Mouse (Mus musculus) kidney, embryonic 15.5 days (tissue): ENCODE measurements around the gene Slc48a1. TPM values are rescaled to one million over a fixed set of nuclear protein-coding genes. Genes with fewer than 3 reads are reported as not detected.
A peak's percentile ranks its signal among the peaks of the same experiment; 100 is the strongest.

Experiments
- ATAC-seq: fragments of 200-750 bp; cut with Nextera tagmentation; replicated peaks from 2 replicates; pipeline ENCODE4 v1.8.0; 2017; ENCODE audit warnings: moderate TSS enrichment; ENCODE audit not compliant: low FRiP score
- H3K27ac ChIP-seq: fragments of 300-500 bp; sonication (generic); 2 replicates; pipeline ENCODE4 v1.5.1; 2015; ENCODE audit warnings: mild to moderate bottlenecking, inconsistent platforms
- H3K27me3 ChIP-seq: fragments of 300-500 bp; sonication (generic); 2 replicates; pipeline ENCODE4 v1.6.1; 2015; ENCODE audit warnings: inconsistent platforms
- H3K36me3 ChIP-seq: fragments of 300-500 bp; sonication (generic); 2 replicates; pipeline ENCODE4 v1.6.1; 2015; ENCODE audit warnings: inconsistent platforms
- H3K4me1 ChIP-seq: fragments of 300-500 bp; sonication (generic); 2 replicates; pipeline ENCODE4 v1.6.1; 2015; ENCODE audit warnings: inconsistent platforms
- H3K4me2 ChIP-seq: fragments of 300-500 bp; sonication (generic); 2 replicates; pipeline ENCODE4 v1.6.1; 2015; ENCODE audit warnings: moderate library complexity, mild to moderate bottlenecking, inconsistent platforms
- H3K4me3 ChIP-seq: fragments of 300-500 bp; sonication (generic); replicated peaks from 2 replicates; pipeline ENCODE4 v1.5.1; 2015; ENCODE audit warnings: mild to moderate bottlenecking, inconsistent platforms
- H3K9ac ChIP-seq: fragments of 300-500 bp; sonication (generic); 2 replicates; pipeline ENCODE4 v1.6.1; 2015; ENCODE audit warnings: mild to moderate bottlenecking, inconsistent platforms
- H3K9me3 ChIP-seq: fragments of 300-500 bp; sonication (generic); replicated peaks from 2 replicates; pipeline ENCODE4 v1.6.1; 2016; ENCODE audit warnings: inconsistent platforms
- WGBS: fragments of 180-500 bp; shearing (Covaris S2); methylation state at CpG from one replicate; pipeline ENCODE4 v1.1.7; 2015; ENCODE audit warnings: mixed read lengths; 5-methylcytosine and 5-hydroxymethylcytosine counted together
- polyA plus RNA-seq: library from polyadenylated mRNA; unstranded; fragments of >200 nt; fragmentation: Nextera tagmentation; extraction: Ambion mirVana; gene quantifications from 2 replicates; pipeline ENCODE4 v1.2.1, GENCODE M21; 2015

The Slc48a1 gene
- polyA plus RNA-seq, 1 experiment from 2014 or later, result 58.8 TPM

DNA sequence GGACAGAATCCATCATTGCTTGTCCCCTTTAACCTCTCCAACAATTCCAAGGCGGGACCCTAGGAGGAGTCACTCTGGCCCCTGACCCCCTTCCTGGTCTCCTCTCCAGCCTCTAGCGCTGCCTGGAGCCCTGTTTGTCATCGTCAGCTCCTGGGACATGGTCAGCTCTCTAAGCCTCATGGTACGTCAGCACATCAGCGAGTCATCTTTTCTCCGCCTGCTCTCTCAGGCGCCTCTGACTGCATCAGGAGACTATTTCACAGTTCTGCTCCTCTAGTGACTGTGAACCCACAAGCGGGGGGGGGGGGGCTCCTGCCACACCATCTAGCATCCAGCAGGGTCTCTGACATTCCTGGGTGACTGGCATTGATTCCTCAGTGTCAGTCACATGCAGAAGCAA is 23.0 kb upstream of the Slc48a1 start:
- Histone ChIP-seq H3K4me1 (peaks cover 29% of the 10 kb centered on the region), H3K4me3 (no peak overlapping the region), H3K36me3 (peaks cover 47% of the 10 kb centered on the region), H3K9ac (no peak overlapping the region), H3K4me2 (no peak overlapping the region), H3K9me3 (no peaks in the 10 kb centered on the region), H3K27ac (no peak overlapping the region), H3K27me3 (no peaks in the 10 kb centered on the region)
- 53% methylated on average over 8 of the region's 8 CpGs for WGBS
- ATAC-seq, result no peak

DNA sequence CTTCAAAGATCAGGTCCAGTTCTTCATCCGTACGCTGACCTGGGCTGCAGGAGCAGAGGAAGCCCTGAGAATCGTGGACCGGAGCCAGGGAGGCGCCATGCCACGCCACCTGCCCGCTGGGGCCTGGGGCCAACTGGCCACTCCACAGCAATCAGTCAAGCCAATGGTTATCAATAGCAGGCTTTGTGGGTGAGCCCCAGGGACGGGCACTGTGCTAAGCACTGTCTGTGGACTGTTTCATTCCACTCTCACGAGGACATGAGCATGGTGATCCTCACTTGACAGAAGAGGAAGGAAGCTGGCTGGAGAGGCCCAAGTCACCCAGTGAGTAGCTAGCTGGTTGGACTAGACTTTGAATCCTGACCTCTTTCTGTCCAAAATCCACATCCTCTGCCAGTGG is 18.3 kb upstream of the Slc48a1 start:
- Histone ChIP-seq H3K4me1 (peaks cover 48% of the 10 kb centered on the region), H3K27ac (no peak overlapping the region), H3K27me3 (no peaks in the 10 kb centered on the region), H3K36me3 (peaks cover 48% of the 10 kb centered on the region), H3K9ac (no peak overlapping the region), H3K9me3 (no peaks in the 10 kb centered on the region), H3K4me3 (no peak overlapping the region), H3K4me2 (no peak overlapping the region)
- ATAC-seq, result no peak
- WGBS, result 90% methylated on average over 9 of the region's 9 CpGs

DNA sequence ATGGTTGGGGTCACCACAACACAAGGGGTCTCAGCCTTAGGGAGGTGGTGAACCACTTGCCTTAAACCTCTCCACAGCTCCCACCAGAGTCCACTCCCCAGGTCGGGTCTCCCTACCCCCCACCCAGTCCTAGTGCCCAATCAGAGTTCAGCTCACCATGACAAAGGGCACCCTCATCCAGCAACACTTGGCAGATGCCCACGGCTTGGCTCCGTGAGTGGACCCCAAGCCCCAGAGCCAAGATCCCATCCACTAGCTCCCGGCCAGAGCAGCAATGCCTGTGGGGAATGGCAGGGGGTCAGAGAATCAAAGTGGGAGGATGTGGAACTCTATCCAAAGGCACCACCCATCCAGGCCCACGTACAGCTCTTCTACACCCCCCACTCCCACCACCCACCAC is 17.4 kb upstream of the Slc48a1 start:
- Histone ChIP-seq H3K9me3 (no peaks in the 10 kb centered on the region), H3K27me3 (no peaks in the 10 kb centered on the region), H3K4me3 (no peak overlapping the region), H3K27ac (no peak overlapping the region), H3K36me3 (peaks cover 48% of the 10 kb centered on the region), H3K4me2 (no peak overlapping the region), H3K9ac (no peak overlapping the region), H3K4me1 (peaks cover 46% of the 10 kb centered on the region)
- no peak for ATAC-seq
- WGBS, result 60% methylated on average over 5 of the region's 5 CpGs

DNA sequence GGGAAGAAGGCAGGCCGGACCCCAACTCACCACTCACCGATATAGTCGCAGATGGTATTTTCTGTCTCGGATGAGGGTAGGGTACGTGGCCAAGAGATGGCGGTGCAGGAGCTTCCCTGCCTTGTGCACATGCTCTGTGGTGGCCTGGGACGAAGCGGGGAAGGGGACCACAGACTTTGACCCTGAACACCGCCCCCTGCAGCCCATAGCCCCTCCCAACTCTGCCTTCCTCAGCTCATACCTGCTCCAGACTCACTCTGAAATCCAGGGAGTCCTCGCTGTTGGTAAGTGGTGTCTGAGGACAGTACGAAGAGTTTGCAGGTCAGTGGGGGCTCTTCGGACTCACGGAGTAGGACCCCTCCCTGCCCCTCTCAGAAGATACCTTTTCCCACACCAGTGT is 16.9 kb upstream of the Slc48a1 start:
- Histone ChIP-seq H3K4me1 (peaks cover 48% of the 10 kb centered on the region), H3K27ac (0 out of 2 replicates have a peak overlapping the region, but pooled peaks have one; percentile 2), H3K36me3 (peaks cover 48% of the 10 kb centered on the region), H3K27me3 (peaks cover 2% of the 10 kb centered on the region; the same call in 1 of the 2 replicates), H3K9me3 (no peaks in the 10 kb centered on the region), H3K4me3 (no peak overlapping the region), H3K4me2 (no peak overlapping the region), H3K9ac (no peak overlapping the region)
- no peak for ATAC-seq
- 53% methylated on average over 13 of the region's 13 CpGs for WGBS

DNA sequence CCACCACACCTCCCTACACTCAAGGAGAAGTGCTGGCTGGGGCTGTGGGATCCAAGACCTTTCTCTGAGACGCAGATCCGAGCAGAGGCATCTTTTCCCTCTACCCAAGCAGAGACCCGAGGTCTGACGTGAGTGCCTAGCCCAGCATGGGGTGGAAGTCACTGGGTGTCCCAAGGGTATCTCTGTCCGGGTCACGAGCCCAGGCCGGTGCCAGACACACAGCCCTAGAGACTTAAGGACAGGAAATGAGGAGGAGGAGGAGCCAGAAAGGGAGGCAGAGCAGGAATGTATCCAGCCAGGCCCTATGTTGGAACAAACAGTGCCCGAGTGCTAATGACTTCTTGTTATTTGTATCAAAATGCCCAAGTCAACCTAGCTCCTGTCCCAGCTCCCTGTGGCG is 15.6 kb upstream of the Slc48a1 start:
- no peaks in the 10 kb centered on the region for H3K9me3 ChIP-seq
- peaks cover 35% of the 10 kb centered on the region for H3K36me3 ChIP-seq
- H3K4me1 ChIP-seq, result peaks cover 61% of the 10 kb centered on the region
- no peak overlapping the region for H3K9ac ChIP-seq
- no peak for ATAC-seq
- peaks cover 2% of the 10 kb centered on the region; the same call in 1 of the 2 replicates for H3K27me3 ChIP-seq
- H3K4me3 ChIP-seq, result no peak overlapping the region
- WGBS, result 51% methylated on average over 9 of the region's 9 CpGs
- no peak overlapping the region for H3K27ac ChIP-seq
- 0 out of 2 replicates have a peak overlapping the region, but pooled peaks have one; percentile 7 for H3K4me2 ChIP-seq

DNA sequence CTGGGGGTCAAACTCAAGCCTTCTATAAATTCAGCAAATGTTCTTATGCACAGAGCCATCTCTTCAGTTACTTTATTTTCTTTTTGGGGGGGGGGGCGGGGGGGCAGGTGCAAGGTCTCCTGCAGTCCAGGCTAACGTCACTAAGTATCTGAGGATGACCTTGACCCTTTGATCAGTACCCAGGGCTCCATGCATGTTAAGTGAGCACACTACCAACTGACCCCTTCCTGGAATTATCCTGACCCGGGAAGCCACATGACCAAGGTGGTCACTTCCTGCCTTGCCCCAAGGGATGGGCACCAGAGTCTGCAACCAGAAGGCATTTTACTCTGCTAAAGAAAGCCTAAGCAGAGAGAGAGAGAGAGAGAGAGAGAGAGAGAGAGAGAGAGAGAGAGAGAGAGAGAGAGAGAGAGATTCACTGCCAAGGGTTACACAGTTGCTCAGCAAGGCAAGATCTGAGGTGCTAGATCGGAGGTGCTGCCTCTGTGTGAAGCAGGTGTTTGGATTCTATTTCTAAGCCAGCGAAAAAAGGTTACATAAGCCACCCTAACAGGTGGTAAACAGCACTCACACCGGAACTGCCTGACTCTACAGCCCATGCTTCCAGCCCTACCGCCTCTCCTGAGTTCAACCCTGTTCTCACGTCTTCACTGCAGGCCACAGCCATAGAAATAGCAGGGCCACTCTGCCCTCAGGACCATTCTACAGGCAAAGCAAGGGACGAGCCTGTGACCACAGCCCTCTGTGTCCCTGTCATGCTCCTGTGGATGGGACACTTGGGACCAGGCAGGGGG is 14.9 kb upstream of the Slc48a1 start:
- no peaks in the 10 kb centered on the region for H3K9me3 ChIP-seq
- H3K36me3 ChIP-seq, result peaks cover 27% of the 10 kb centered on the region
- no peak overlapping the region for H3K27ac ChIP-seq
- H3K4me2 ChIP-seq, result peak overlapping the region; percentile 7; the same call in 1 of the 2 replicates
- H3K4me3 ChIP-seq, result no peak overlapping the region
- ATAC-seq, result no peak
- H3K9ac ChIP-seq, result no peak overlapping the region
- peaks cover 68% of the 10 kb centered on the region for H3K4me1 ChIP-seq
- 56% methylated on average over 9 of the region's 9 CpGs for WGBS
- H3K27me3 ChIP-seq, result peaks cover 2% of the 10 kb centered on the region; the same call in 1 of the 2 replicates

DNA sequence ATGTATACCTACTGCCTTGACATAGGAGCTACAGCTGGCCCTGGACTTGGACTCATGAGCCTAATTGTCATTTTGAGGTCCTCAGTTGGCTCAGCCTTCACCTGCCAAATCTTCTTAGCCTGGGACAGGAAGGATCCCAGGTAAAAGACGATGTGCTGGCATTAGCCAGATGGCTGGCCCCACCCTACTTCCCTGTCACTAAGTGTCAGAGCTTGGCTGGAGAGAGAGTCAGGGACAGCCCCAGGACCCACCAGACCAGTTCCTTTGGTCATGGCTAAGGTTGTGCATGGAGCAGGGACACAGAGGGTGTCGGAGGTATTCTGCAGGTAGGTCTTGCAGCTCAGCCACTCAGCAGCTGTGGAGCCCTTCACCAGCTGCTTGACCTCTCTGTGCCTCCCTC is 13.8 kb upstream of the Slc48a1 start:
- H3K9me3 ChIP-seq, result no peaks in the 10 kb centered on the region
- peaks cover 75% of the 10 kb centered on the region for H3K4me1 ChIP-seq
- H3K4me2 ChIP-seq, result peak overlapping the region; percentile 96; the same call in 1 of the 2 replicates
- peaks cover 18% of the 10 kb centered on the region for H3K36me3 ChIP-seq
- no peak for ATAC-seq
- H3K27me3 ChIP-seq, result peaks cover 9% of the 10 kb centered on the region; the same call in 1 of the 2 replicates
- H3K27ac ChIP-seq, result no peak overlapping the region
- H3K4me3 ChIP-seq, result no peak overlapping the region
- H3K9ac ChIP-seq, result no peak overlapping the region
- 70% methylated on average over 2 of the region's 2 CpGs for WGBS

DNA sequence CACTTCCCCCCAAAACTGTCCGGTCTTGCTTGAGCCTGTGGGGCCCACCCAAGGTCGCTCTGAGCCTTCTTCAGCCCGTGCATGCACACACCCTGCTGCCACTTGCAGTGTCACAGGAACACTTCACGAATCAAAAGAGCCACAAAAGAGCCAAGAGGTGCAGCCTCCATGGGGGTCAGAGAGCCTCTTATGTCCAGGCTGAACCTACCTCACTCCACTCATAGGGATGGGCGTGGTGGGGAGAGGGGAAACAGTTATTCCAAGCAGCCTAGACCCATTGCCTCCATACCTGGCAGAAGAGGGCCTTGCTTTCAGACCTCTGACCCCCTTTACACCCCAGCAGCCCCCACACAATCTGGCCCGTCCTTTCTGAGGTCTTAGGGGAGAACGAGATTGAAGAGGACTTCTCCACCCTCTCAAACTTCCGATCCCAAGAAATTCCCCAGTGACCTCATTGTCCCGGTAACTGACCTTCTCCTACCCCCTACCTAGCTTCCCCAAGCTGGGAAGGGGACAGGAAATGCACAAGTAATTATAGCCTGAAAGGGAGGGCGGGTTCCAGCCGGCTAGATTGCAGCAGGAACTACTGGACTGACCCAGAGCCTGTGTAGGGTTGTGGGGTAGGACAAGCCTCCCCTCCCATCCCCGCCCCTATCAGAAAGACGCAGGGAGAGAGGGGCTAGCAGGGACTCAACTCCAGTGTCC is 13.1 kb upstream of the Slc48a1 start:
- no peaks in the 10 kb centered on the region for H3K9me3 ChIP-seq
- WGBS, result 30% methylated on average over 13 of the region's 13 CpGs
- H3K4me3 ChIP-seq, result peak overlapping the region; percentile 54
- H3K27ac ChIP-seq, result peak overlapping the region; percentile 38; the same call in 1 of the 2 replicates
- no peak overlapping the region for H3K9ac ChIP-seq
- ATAC-seq, result 0 out of 2 replicates have a peak, but pooled peaks have one; percentile 9
- H3K4me1 ChIP-seq, result peaks cover 82% of the 10 kb centered on the region
- H3K36me3 ChIP-seq, result peaks cover 12% of the 10 kb centered on the region
- peaks cover 14% of the 10 kb centered on the region; the same call in 1 of the 2 replicates for H3K27me3 ChIP-seq
- peak overlapping the region; percentile 96 for H3K4me2 ChIP-seq

DNA sequence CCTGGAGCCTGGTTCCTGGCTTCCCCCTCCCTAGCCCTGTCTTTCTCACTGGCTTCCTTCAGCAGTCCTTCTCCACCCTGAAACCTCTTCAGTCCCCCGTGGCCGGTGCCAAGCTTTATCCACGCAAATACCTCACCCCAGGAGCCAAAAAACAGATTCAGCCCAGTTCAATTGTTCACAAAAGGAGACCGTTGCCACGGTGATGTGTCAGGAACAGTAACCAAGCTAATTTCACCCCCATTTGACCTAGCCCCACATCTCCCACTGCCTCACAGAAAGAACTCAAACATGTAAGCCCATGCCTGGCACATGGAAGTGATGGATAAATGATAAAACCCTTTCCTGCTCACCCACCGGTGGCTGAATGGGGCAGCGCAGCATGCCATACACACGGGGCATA is 12.1 kb upstream of the Slc48a1 start:
- WGBS, result 16% methylated on average over 8 of the region's 8 CpGs
- Histone ChIP-seq H3K27ac (peak overlapping the region; percentile 87), H3K9ac (peak overlapping the region; percentile 51), H3K9me3 (no peaks in the 10 kb centered on the region), H3K36me3 (peaks cover 5% of the 10 kb centered on the region), H3K4me2 (peak overlapping the region; percentile 96), H3K27me3 (peaks cover 14% of the 10 kb centered on the region; the same call in 1 of the 2 replicates), H3K4me1 (peaks cover 88% of the 10 kb centered on the region), H3K4me3 (peak overlapping the region; percentile 54)
- ATAC-seq, result no peak

DNA sequence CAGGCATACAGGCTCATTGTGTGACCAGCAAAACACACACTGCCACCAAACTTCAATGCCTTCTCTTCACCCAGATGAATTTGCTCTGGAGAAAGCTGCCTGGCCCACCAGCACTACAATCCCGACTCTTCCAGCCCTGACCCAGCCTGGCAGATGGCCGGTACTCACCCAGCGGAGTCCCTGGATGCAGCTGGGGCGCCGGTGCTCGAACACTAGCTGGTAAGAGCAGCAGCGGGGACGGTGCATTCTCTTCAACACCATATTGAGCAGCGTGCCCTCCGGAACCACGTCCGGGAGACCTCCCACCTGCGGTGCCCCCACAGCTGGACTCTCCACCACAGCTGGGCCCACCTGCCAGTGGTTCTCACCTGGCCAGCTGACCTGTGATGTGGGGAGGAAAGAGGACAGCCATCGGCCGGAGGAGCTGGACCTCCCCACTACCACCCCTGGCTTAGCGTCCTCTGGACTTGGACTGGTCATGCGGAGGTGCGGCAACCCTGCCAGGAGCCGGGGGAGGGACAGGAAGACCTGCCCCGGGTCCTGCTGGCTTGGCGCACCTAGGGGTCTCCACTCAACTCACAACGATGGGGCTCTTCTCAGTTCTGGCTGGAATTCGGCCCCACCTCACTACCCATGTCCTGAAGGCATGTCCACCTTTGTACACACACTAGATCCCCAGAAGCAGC is 11.6 kb upstream of the Slc48a1 start:
- H3K9ac ChIP-seq, result peak overlapping the region; percentile 51
- peak overlapping the region; percentile 54 for H3K4me3 ChIP-seq
- ATAC-seq, result peak; percentile 7; the same call in 1 of the 2 replicates
- no peaks in the 10 kb centered on the region for H3K9me3 ChIP-seq
- peak overlapping the region; percentile 96 for H3K4me2 ChIP-seq
- H3K27me3 ChIP-seq, result peaks cover 14% of the 10 kb centered on the region; the same call in 1 of the 2 replicates
- peaks cover 4% of the 10 kb centered on the region; the same call in 1 of the 2 replicates for H3K36me3 ChIP-seq
- H3K27ac ChIP-seq, result peak overlapping the region; percentile 87
- WGBS, result 5% methylated on average over 23 of the region's 23 CpGs
- peaks cover 88% of the 10 kb centered on the region for H3K4me1 ChIP-seq

DNA sequence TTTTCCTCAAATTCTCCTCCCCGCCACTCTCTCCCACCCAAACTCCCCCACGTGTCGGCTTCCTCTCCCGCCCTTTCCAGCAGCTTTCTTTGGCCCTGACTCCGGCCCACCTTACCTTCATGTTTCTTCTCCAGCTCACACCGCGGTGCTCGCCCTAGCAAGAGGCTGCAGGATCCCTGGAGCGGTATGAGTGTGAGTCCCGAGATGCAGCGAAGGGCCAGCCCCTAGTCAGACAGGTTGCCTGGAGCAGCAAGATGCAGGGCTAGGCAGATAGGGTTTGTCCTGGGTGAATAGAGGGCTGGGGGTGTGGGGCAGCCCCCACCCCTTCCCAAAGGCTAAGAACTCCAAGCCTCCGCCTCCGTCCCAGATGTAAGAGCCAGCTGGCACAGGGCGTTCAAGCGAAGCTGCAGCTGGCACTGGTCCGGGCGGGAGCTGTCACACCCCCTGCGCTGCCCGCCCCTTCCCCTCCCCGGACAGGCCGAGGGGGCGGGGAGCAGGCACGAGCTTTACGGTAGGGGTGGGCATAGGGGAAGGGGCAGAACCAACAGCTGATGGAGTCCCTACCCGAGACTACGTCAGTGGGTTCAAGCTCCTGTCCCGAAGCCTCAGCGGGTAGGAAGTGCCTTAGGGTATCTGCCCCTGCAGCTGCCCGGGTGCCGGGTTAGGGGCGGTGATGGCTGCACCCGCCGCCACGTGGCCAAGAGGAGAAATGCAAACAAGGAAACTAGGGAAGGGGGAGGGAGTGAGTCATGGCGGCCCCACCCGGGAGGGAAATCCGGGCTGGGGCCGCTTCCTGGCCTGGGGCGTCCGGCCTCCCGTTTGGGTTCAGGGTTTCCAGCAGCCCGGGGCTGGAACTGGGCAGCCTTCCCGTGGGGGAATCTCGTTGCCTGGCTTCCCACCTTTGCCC is 10.8 kb upstream of the Slc48a1 start, which contains the start of gene Rapgef3:
Gene Rapgef3, minus strand, starts transcription at position 693 of the 907 bp plus-strand sequence.
- Histone ChIP-seq H3K27ac (peak within 1 kb of the TSS; percentile 87), H3K4me1 (peaks cover 89% of the 10 kb centered on the region), H3K4me3 (peak within 1 kb of the TSS; percentile 54), H3K9ac (peak within 1 kb of the TSS; percentile 51), H3K4me2 (peak within 1 kb of the TSS; percentile 96), H3K9me3 (no peaks in the 10 kb centered on the region), H3K27me3 (peaks cover 14% of the 10 kb centered on the region; the same call in 1 of the 2 replicates), H3K36me3 (peaks cover 4% of the 10 kb centered on the region; the same call in 1 of the 2 replicates)
- ATAC-seq, result peak; percentile 90
- under 1% methylated on average over 44 of the region's 44 CpGs for WGBS
